Mouse (Mus musculus): Measurements from ENCODE around the gene Smyd3.

- no peak for TF ChIP-seq CTCF (IDR thresholded peaks at IDR 0.05)
- TF ChIP-seq EP300 (IDR thresholded peaks at IDR 0.05) = no peak
Measured at GRCm38 (mm10) chr1:178999876-179000528, 517.8 kb downstream of the Smyd3 start.
